Mouse (Mus musculus) heart, postnatal 0 days (tissue): ENCODE measurements at regions not wholly inside any gene's neighbourhood (a gene's known extent, or its start where the extent isn't known, plus 50 kb on each side); places are given as distances from the start of the nearest gene placed in this dataset.
"Not testable (repeated sequence)": the region's sequence is repeated elsewhere in the genome, so short reads cannot be mapped to it uniquely, and the experiment has no call there.

Experiments
- ATAC-seq: fragments of 200-750 bp; cut with Nextera tagmentation; 2 replicates; pipeline ENCODE4 v1.8.0; 2017; ENCODE audit warnings: low read depth, moderate number of reproducible peaks, moderate library complexity; ENCODE audit not compliant: insufficient read depth
- DNase-seq: peaks from one replicate; pipeline ENCODE4 v3.0.0-alpha.2; 2016; ENCODE audit warnings: low spot score
- H3K27ac ChIP-seq: fragments of 300-500 bp; sonication (generic); 2 replicates; pipeline ENCODE4 v1.5.1; 2014; ENCODE audit warnings: low read depth, mild to moderate bottlenecking
- H3K27me3 ChIP-seq: fragments of 300-500 bp; sonication (generic); 2 replicates; pipeline ENCODE4 v1.6.1; 2014; ENCODE audit warnings: low read length, mixed read lengths; ENCODE audit not compliant: control insufficient read depth, insufficient read depth
- H3K36me3 ChIP-seq: fragments of 300-500 bp; sonication (generic); replicated peaks from 2 replicates; pipeline ENCODE4 v1.6.1; 2014; ENCODE audit warnings: low read length, mixed read lengths; ENCODE audit not compliant: control insufficient read depth, insufficient read depth
- H3K4me1 ChIP-seq: fragments of 300-500 bp; sonication (generic); 2 replicates; pipeline ENCODE4 v1.6.1; 2014; ENCODE audit warnings: antibody characterized with exemption; ENCODE audit not compliant: control insufficient read depth, insufficient read depth
- H3K4me2 ChIP-seq: fragments of 300-500 bp; sonication (generic); 2 replicates; pipeline ENCODE4 v1.6.1; 2014; ENCODE audit warnings: low read depth, mild to moderate bottlenecking, low read length, moderate library complexity
- H3K4me3 ChIP-seq: fragments of 300-500 bp; sonication (generic); 2 replicates; pipeline ENCODE4 v1.5.1; 2014; ENCODE audit warnings: low read depth, low read length
- H3K9ac ChIP-seq: fragments of 300-500 bp; sonication (generic); replicated peaks from 2 replicates; pipeline ENCODE4 v1.6.1; 2014; ENCODE audit warnings: low read depth, low read length, mixed read lengths
- H3K9me3 ChIP-seq: fragments of 300-500 bp; sonication (generic); replicated peaks from 2 replicates; pipeline ENCODE4 v1.6.1; 2016; ENCODE audit warnings: low read length; ENCODE audit not compliant: control insufficient read depth
- CTCF ChIP-seq: IDR thresholded peaks from 2 replicates; pipeline ENCODE4 v1.5.1; 2016; ENCODE audit warnings: antibody characterized with exemption, control low read depth, low read depth
- EP300 ChIP-seq: IDR thresholded peaks from 2 replicates; pipeline ENCODE4 v1.6.1; 2016; ENCODE audit warnings: antibody characterized with exemption, low read depth
- WGBS: fragments of 180-500 bp; shearing (Covaris S2); extraction: QIAGEN DNeasy Blood & Tissue Kit; methylation state at CpG from one replicate; pipeline ENCODE4 v1.1.7; 2014; 5-methylcytosine and 5-hydroxymethylcytosine counted together

- DNase-seq = no peak
- H3K27ac ChIP-seq = no peak overlapping the region
- no peak overlapping the region for H3K9ac ChIP-seq
- WGBS = 39% methylated on average over 6 of the region's 6 CpGs
- TF ChIP-seq EP300 = no peak
- no peaks in the 10 kb centered on the region for H3K27me3 ChIP-seq
- no peak overlapping the region for H3K4me2 ChIP-seq
- H3K36me3 ChIP-seq = no peaks in the 10 kb centered on the region
- H3K4me3 ChIP-seq = no peak overlapping the region
- no peak for ATAC-seq
- H3K4me1 ChIP-seq = peaks cover 13% of the 10 kb centered on the region
- H3K9me3 ChIP-seq = no peaks in the 10 kb centered on the region
Measured at GRCm38 (mm10) chr5:64700030-64700429, 103.2 kb upstream of the Klf3 start.

GRCm38 (mm10) chr5:64701219-64701779 is 101.9 kb upstream of the Klf3 start:
- no peaks in the 10 kb centered on the region for H3K36me3 ChIP-seq
- H3K4me1 ChIP-seq = peaks cover 13% of the 10 kb centered on the region
- H3K27ac ChIP-seq = peak overlapping the region; percentile 82
- DNase-seq (no peak), ATAC-seq (no peak)
- H3K27me3 ChIP-seq = no peaks in the 10 kb centered on the region
- H3K4me3 ChIP-seq = no peak overlapping the region
- peak overlapping the region; percentile 36; the same call in 1 of the 2 replicates for H3K4me2 ChIP-seq
- no peaks in the 10 kb centered on the region for H3K9me3 ChIP-seq
- 68% methylated on average over 14 of the region's 14 CpGs for WGBS
- H3K9ac ChIP-seq = 0 out of 2 replicates have a peak overlapping the region, but pooled peaks have one; percentile 11
- TF ChIP-seq CTCF = no peak
- no peak for TF ChIP-seq EP300

GRCm38 (mm10) chr5:64701780-64702231 is 101.4 kb upstream of the Klf3 start:
- Histone ChIP-seq H3K4me1 (peaks cover 13% of the 10 kb centered on the region), H3K9ac (0 out of 2 replicates have a peak overlapping the region, but pooled peaks have one; percentile 11), H3K4me2 (peak overlapping the region; percentile 36), H3K27me3 (no peaks in the 10 kb centered on the region), H3K27ac (peak overlapping the region; percentile 82), H3K9me3 (no peaks in the 10 kb centered on the region), H3K36me3 (no peaks in the 10 kb centered on the region), H3K4me3 (no peak overlapping the region)
- no peak for TF ChIP-seq CTCF
- DNase-seq (peak; percentile 55), ATAC-seq (peak; percentile 67)
- 21% methylated on average over 7 of the region's 7 CpGs for WGBS

GRCm38 (mm10) chr5:64702404-64702803 is 100.8 kb upstream of the Klf3 start:
- not testable (repeated sequence) for ATAC-seq, H3K27me3 ChIP-seq, H3K36me3 ChIP-seq, H3K9ac ChIP-seq, H3K4me2 ChIP-seq, H3K9me3 ChIP-seq, DNase-seq, H3K4me3 ChIP-seq
- Histone ChIP-seq H3K27ac (peak overlapping the region; percentile 82), H3K4me1 (peaks cover 13% of the 10 kb centered on the region)
- 60% methylated on average over 1 of the region's 1 CpGs for WGBS

- Histone ChIP-seq H3K4me1 (peaks cover 13% of the 10 kb centered on the region), H3K9ac (no peak overlapping the region)
- peak; percentile 60 for ATAC-seq
Measured at GRCm38 (mm10) chr5:64703091-64703872, 99.9 kb upstream of the Klf3 start.

More at GRCm38 (mm10) chr5:64703091-64703872, 99.9 kb upstream of the Klf3 start:
- Histone ChIP-seq H3K27me3 (no peaks in the 10 kb centered on the region), H3K27ac (peak overlapping the region; percentile 59), H3K36me3 (no peaks in the 10 kb centered on the region), H3K9me3 (no peaks in the 10 kb centered on the region), H3K4me2 (no peak overlapping the region), H3K4me3 (no peak overlapping the region)
- DNase-seq = peak; percentile 38
- TF ChIP-seq CTCF = no peak
- TF ChIP-seq EP300 = peak; percentile 46; the same call in 1 of the 2 replicates
- 45% methylated on average over 9 of the region's 9 CpGs for WGBS
